In the genomic region with DNA sequence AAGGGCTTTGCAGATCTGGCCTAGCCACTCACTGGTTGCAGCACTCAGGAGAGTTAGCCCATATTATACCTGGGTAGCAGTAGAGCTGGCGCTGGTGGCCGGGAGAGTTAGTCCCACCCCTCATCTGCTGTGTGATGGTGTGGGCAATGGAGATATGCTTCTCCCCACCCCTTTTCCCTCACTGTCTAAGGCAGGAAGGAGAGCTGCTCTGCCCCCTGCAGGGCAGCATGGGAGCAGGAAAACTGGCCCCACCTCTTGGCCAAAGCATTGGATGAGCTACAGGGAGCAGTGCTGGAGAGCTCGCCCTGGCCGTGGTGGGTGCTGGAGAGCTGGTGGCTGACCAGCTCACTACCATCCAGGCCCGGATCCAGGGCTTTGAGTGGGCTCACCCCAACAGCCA, we compare ENCODE assay signal across 14 mouse cellular contexts.
DNase-seq lines count a peak whose midpoint lies in the region; ATAC-seq and TF ChIP-seq lines count a peak whose summit lies in the region.
"Had no signal": no experiment of that assay in that cellular context is flagged by ENCODE, and none has a peak within 500 bp of the region (broad histone marks: within the 10 kb centered on the region; RNA-seq: fewer than 3 reads in every experiment).

No protein-coding gene starts in this region.

- DNase-seq in thymus, adult 2 months = peak; percentile 3
- no peak for DNase-seq in thymus, adult 18-20 months
- peak; percentile 4 for DNase-seq in induced T-regulatory cell, adult 2 months (ENCODE audit: low read depth)
- no peak for DNase-seq in adrenal gland, postnatal 14 days
- DNase-seq in gastrocnemius, postnatal 10 days = no peak
- DNase-seq in embryo, embryonic 10 days (ENCODE audit: low spot score) = no peak
- DNase-seq: adrenal gland, adult 2 months; cerebellum, adult 18-20 months; heart, postnatal 36 days; left cerebral cortex, postnatal 4 days had no signal

- H3K27ac ChIP-seq in intestine, postnatal 0 days (ENCODE audit: low read depth, low read length) = no peak overlapping the region
- H3K27ac ChIP-seq in intestine, embryonic 15.5 days = no peak overlapping the region
- H3K27ac ChIP-seq in thymus, adult 2 months (ENCODE audit: control insufficient read depth, insufficient read depth, low read length) = no peak overlapping the region
- H3K27ac ChIP-seq: macrophage had no signal

- ATAC-seq in intestine, postnatal 0 days = no peak
- no peak for ATAC-seq in intestine, embryonic 15.5 days

- no peaks in the 10 kb centered on the region for H3K9me3 ChIP-seq in intestine, postnatal 0 days (ENCODE audit: control insufficient read depth)
- H3K9me3 ChIP-seq in intestine, embryonic 15.5 days = no peaks in the 10 kb centered on the region

- no peaks in the 10 kb centered on the region for H3K27me3 ChIP-seq in intestine, postnatal 0 days (replicated peaks; ENCODE audit: control insufficient read depth, insufficient read depth, low read length)
- H3K27me3 ChIP-seq in intestine, embryonic 15.5 days (replicated peaks) = no peaks in the 10 kb centered on the region; the same call in 1 of the 2 replicates
- no peaks in the 10 kb centered on the region for H3K27me3 ChIP-seq in thymus, adult 2 months (ENCODE audit: control insufficient read depth, insufficient read depth, low read length)

- no peaks in the 10 kb centered on the region for H3K4me1 ChIP-seq in intestine, postnatal 0 days (replicated peaks; ENCODE audit: control insufficient read depth, insufficient read depth, low read length)
- no peaks in the 10 kb centered on the region for H3K4me1 ChIP-seq in intestine, embryonic 15.5 days (replicated peaks)
- no peaks in the 10 kb centered on the region for H3K4me1 ChIP-seq in thymus, adult 2 months (replicated peaks; ENCODE audit: control insufficient read depth, insufficient read depth, low read length)

- no peak overlapping the region for H3K9ac ChIP-seq in intestine, postnatal 0 days (ENCODE audit: low read depth, low read length)
- H3K9ac ChIP-seq in intestine, embryonic 15.5 days = no peak overlapping the region

- TF ChIP-seq POLR2A in thymus, adult 2 months (IDR thresholded peaks at IDR 0.05; ENCODE audit: control insufficient read depth, extremely low read depth, insufficient read depth, low read length, poor library complexity) = no peak

- WGBS in intestine, postnatal 0 days = 62% methylated on average over 5 of the region's 5 CpGs
- WGBS in intestine, embryonic 15.5 days = 54% methylated on average over 5 of the region's 5 CpGs
- 87% methylated on average over 5 of the region's 5 CpGs for WGBS in thymus, adult 2 months

- H3K4me2 ChIP-seq in intestine, postnatal 0 days (replicated peaks; ENCODE audit: low read depth) = no peak overlapping the region
- H3K4me2 ChIP-seq in intestine, embryonic 15.5 days (replicated peaks) = no peak overlapping the region

- peak; percentile 55 for TF ChIP-seq CTCF in intestine, postnatal 0 days (IDR thresholded peaks at IDR 0.05; ENCODE audit: low read depth)
- TF ChIP-seq CTCF in thymus, adult 2 months (IDR thresholded peaks at IDR 0.05; ENCODE audit: borderline replicate concordance, control insufficient read depth, extremely low read depth, insufficient read depth, low read length, poor library complexity) = peak; percentile 69; the same call in 1 of the 2 replicates

- no peaks in the 10 kb centered on the region for H3K36me3 ChIP-seq in intestine, postnatal 0 days (ENCODE audit: control insufficient read depth, insufficient read depth)
- H3K36me3 ChIP-seq in intestine, embryonic 15.5 days = no peaks in the 10 kb centered on the region
- H3K36me3 ChIP-seq in thymus, adult 2 months (ENCODE audit: control insufficient read depth, insufficient read depth, low read length) = no peaks in the 10 kb centered on the region
- H3K36me3 ChIP-seq: G1E had no signal

- H3K4me3 ChIP-seq in intestine, postnatal 0 days (ENCODE audit: low read depth, low read length) = no peak overlapping the region
- no peak overlapping the region for H3K4me3 ChIP-seq in intestine, embryonic 15.5 days (replicated peaks)
- no peak overlapping the region for H3K4me3 ChIP-seq in thymus, adult 2 months (ENCODE audit: control insufficient read depth, insufficient read depth, low read length)

Comparison
In these comparisons a context has a peak if more than half of its experiments do, and no peak if none do; other contexts are left out.
1. DNase-seq: peak in thymus, adult 2 months (single experiment) and induced T-regulatory cell, adult 2 months (single experiment); none in thymus, adult 18-20 months (0 of 2), adrenal gland, postnatal 14 days (single experiment), gastrocnemius, postnatal 10 days (single experiment) and embryo, embryonic 10 days (single experiment).